Mouse (Mus musculus): ENCODE data around the gene Ptprj. TPM values are rescaled to one million over a fixed set of nuclear protein-coding genes. Genes with fewer than 3 reads are reported as not detected.

The Ptprj gene
- polyA plus RNA-seq, 1 experiment from 2014 or later, result 51.0 TPM

DNA sequence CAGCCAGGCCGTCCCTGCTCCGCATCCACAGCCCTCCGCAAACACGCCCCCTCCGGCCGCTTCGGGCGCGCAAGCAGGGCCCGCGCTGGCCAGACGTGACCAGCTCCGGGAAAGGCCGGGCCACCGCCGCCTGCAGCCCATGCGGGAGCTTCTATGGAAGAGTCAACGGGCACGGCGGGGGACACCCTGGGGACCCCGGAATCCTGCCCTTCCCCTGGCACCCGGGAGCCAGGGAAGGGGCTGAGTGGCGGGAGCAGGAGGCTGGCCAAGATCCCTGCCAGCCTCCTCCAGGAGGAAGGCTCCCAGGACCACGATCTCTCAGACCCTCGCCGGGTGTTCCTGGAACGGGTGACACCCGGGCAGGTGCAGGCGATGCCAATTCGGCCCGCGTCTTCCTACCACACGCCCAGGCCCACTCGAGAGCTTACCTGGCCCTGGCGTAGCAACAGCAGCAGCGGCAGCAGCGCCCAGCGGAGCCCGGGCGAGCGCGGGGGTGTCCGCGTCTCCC is 665 bp downstream of the Ptprj start:
- POLR2A ChIA-PET, result interaction anchor here (1.3 to 2.8 kb wide), 5 partner anchors 11 to 70 kb away, joined by 3 to 9 read pairs (median 4); no protein-coding TSS in a partner anchor
- in situ Hi-C loops (cut with MboI; ENCODE audit: low pct_unique_long_range_greater_than_20kb), result loop anchor here (5.0 kb wide), 2 partner anchors 38 to 98 kb away; partner anchors contain the start of gene Nup160
- TF ChIP-seq CTCF (IDR thresholded peaks at IDR 0.05), result peak; percentile 92

DNA sequence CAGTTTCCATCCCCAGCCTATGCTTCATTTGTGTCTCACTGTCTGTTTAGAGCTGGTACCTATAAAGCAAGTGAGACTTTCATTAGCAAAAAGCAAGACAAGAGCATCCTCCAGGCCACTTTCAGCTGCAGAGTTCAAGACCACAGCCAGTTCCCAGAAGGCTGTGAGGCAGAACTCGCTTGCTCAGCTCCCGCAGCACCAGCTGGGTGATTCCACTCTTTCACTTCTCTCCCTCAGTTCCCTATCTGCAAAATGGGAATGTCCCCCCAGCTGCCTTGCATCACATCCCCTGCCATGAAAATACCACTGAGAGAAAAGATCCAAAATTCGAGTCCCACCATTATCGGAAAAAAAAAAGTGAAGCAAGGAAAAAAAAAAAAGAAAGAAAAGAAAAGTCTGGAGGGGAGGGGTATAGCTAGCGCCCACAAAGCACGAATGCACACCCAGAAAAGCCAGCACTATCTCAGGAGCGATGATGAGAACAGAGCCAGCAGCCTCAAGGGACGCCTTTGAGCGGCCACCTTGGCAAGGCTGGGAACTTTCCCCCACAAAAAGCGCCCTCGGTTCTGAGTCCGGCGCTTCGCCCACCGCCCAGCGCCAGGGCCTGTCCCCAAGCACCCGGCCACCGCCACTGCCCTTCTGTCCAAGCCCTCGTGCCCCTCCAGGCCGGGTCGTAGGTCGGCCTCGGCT is 1.3 kb downstream of the Ptprj start:
- ChIA-PET CTCF (interaction anchor here (0.6 to 2.3 kb wide), 6 partner anchors 9 to 106 kb away, joined by 3 to 7 read pairs (median 3); no protein-coding TSS in a partner anchor), POLR2A (interaction anchor here (0.7 to 2.8 kb wide), 6 partner anchors 10 to 69 kb away, joined by 3 to 9 read pairs (median 4); no protein-coding TSS in a partner anchor)
- no peaks in the 10 kb centered on the region for H3K27me3 ChIP-seq

More for the DNA sequence above, 665 bp downstream of the Ptprj start:
- CTCF ChIA-PET, result interaction anchor here (0.9 to 2.3 kb wide), 4 partner anchors 10 to 97 kb away, joined by 3 to 7 read pairs (median 4); no protein-coding TSS in a partner anchor
- ATAC-seq, result peak; percentile 51
- H3K27me3 ChIP-seq, result no peaks in the 10 kb centered on the region
- no peak for DNase-seq (ENCODE audit: low read depth, low spot score)

DNA sequence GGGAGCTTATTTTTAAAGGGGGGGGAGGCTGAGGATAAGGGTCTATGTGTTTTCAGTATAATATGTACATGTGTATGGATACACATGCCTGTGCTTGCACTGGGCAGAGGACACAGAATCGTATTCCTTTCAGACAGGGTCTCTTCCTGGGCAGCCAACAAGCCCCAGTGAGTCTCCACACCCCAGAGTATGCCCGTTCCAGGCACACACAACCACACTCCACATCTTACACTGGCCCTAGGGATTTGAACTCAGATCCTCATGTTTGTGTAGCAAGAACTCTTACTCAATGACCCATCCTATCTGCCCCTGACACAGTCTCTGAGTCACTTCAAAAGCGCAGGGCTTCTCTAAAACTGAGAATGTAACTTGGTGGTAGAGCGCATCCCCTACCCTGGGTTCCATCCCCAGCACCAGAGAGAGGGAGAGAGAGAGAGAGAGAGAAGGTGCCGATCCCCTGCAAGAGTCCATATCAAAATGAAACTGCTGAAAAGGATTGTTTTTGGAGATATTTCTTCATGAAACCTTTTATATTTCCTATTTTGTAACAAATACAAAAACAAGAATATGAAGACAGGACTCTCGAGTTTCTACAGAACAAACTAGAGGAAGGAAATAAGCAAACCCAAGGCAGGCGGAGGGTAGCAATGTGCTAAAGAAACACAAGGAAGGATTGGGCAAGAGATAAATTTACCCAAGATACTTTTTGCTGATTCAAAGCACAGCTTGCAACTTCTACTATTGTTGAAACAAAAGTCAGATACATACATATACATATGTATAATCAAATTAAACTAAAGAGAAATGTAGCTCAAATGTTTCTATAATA is 2.8 kb downstream of the Ptprj start:
- ChIA-PET CTCF (interaction anchor here (1.1 to 2.3 kb wide), 3 partner anchors 11 to 71 kb away, joined by 3 to 7 read pairs (median 3); no protein-coding TSS in a partner anchor), POLR2A (interaction anchor here (2.8 kb wide), 1 partner anchor 12 kb away, joined by 9 read pairs; no protein-coding TSS in a partner anchor)
- ATAC-seq (no peak), DNase-seq (ENCODE audit: low read depth, low spot score) (no peak)
- H3K27me3 ChIP-seq, result no peaks in the 10 kb centered on the region
- no peak for TF ChIP-seq CTCF (IDR thresholded peaks at IDR 0.05)
- in situ Hi-C loops (cut with MboI; ENCODE audit: low pct_unique_long_range_greater_than_20kb), result no loop called here

More for the DNA sequence above, 1.3 kb downstream of the Ptprj start:
- in situ Hi-C loops (cut with MboI; ENCODE audit: low pct_unique_long_range_greater_than_20kb), result no loop called here
- TF ChIP-seq CTCF (IDR thresholded peaks at IDR 0.05), result no peak
- ATAC-seq, result no peak
- no peak for DNase-seq (ENCODE audit: low read depth, low spot score)

- no peaks in the 10 kb centered on the region for H3K27me3 ChIP-seq
- in situ Hi-C loops (cut with MboI; ENCODE audit: low pct_unique_long_range_greater_than_20kb), result no loop called here
- no peak for TF ChIP-seq CTCF (IDR thresholded peaks at IDR 0.05)
- no peak for ATAC-seq
- ChIA-PET POLR2A (no interaction called here), CTCF (interaction anchor here (1.1 kb wide), 1 partner anchor 15 kb away, joined by 3 read pairs; no protein-coding TSS in a partner anchor)
- no peak for DNase-seq (ENCODE audit: low read depth, low spot score)
Observed at GRCm38 (mm10) chr2:90576936-90577335, 3.5 kb downstream of the Ptprj start.

DNA sequence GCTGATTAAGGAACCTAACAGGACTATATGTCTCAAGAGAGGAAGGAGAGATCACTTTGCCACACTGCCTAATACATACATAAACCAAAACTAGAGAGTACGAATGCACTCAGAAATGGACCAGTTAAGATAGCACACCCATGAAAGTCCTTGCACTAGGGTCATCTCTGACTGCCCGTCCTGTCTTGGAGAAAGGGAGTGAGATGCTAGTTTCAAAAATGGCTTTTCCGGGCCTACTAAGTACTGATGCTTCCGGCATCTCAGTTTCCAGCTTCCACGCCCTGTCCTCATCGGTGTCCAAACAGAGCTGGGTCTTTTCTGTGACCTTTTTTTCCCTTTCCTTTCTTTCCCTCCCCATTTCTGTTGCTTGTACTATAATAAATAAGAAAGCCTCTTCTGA is 4.0 kb downstream of the Ptprj start:
- POLR2A ChIA-PET, result no interaction called here
- in situ Hi-C loops (cut with MboI; ENCODE audit: low pct_unique_long_range_greater_than_20kb), result no loop called here
- CTCF ChIA-PET, result interaction anchor here (1.1 kb wide), 1 partner anchor 14 kb away, joined by 3 read pairs; no protein-coding TSS in a partner anchor
- TF ChIP-seq CTCF (IDR thresholded peaks at IDR 0.05), result no peak
- DNase-seq (ENCODE audit: low read depth, low spot score) (no peak), ATAC-seq (no peak)
- H3K27me3 ChIP-seq, result no peaks in the 10 kb centered on the region

- no peak for DNase-seq (ENCODE audit: low read depth, low spot score)
- in situ Hi-C loops (cut with MboI; ENCODE audit: low pct_unique_long_range_greater_than_20kb), result no loop called here
- no peaks in the 10 kb centered on the region for H3K27me3 ChIP-seq
- ChIA-PET POLR2A (no interaction called here), CTCF (interaction anchor here (1.2 kb wide), 1 partner anchor 49 kb away, joined by 4 read pairs; no protein-coding TSS in a partner anchor)
- ATAC-seq, result no peak
- TF ChIP-seq CTCF (IDR thresholded peaks at IDR 0.05), result no peak
Observed at GRCm38 (mm10) chr2:90575713-90576112, 4.7 kb downstream of the Ptprj start.

DNA sequence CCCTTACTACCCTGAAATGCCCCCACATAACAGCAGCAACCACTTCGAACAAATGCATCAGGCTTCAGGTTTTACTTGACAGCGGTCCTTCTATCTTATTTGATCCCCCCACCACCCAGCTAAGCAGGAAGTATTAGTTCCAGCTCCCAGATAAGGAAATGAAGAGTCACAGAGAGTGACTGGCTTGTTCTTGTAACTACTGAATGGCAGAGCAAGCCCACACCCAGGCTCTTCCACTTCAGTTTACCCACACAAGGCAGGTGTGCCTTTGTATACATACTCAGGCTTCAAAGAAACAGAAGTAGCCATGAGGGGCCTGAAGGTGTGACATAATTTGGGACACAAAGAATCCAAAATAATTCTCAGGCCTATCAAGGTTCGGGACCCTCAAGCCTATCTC is 5.3 kb downstream of the Ptprj start:
- no peak for DNase-seq (ENCODE audit: low read depth, low spot score)
- TF ChIP-seq CTCF (IDR thresholded peaks at IDR 0.05), result no peak
- ChIA-PET POLR2A (no interaction called here), CTCF (interaction anchor here (1.2 kb wide), 1 partner anchor 50 kb away, joined by 4 read pairs; no protein-coding TSS in a partner anchor)
- no peaks in the 10 kb centered on the region for H3K27me3 ChIP-seq
- ATAC-seq, result no peak
- in situ Hi-C loops (cut with MboI; ENCODE audit: low pct_unique_long_range_greater_than_20kb), result no loop called here

DNA sequence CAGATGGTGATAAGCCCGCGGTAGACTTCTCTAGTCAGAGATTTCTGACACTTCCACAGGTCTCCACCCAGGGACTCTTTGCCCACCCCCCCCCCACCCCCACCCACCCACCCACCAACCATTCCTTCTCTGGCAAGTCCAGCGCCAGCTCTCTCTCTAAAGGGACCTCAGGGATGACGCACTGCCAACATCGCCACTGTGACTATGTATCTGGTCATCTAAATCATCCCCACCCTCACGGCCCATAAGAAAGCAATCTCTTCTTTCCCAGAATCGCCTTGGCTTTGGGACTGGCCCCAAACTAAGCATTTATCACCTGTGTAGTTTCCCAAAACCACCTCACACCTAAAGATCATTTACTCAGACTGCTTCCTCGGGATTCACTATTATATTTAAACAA is 5.9 kb downstream of the Ptprj start:
- ChIA-PET CTCF (interaction anchor here (1.2 kb wide), 1 partner anchor 50 kb away, joined by 4 read pairs; no protein-coding TSS in a partner anchor), POLR2A (no interaction called here)
- in situ Hi-C loops (cut with MboI; ENCODE audit: low pct_unique_long_range_greater_than_20kb), result no loop called here
- ATAC-seq, result no peak
- H3K27me3 ChIP-seq, result no peaks in the 10 kb centered on the region
- TF ChIP-seq CTCF (IDR thresholded peaks at IDR 0.05), result no peak
- DNase-seq (ENCODE audit: low read depth, low spot score), result no peak

- in situ Hi-C loops (cut with MboI; ENCODE audit: low pct_unique_long_range_greater_than_20kb), result no loop called here
- TF ChIP-seq CTCF (IDR thresholded peaks at IDR 0.05), result no peak
- no peak for ATAC-seq
- CTCF ChIA-PET, result interaction anchor here (0.6 to 0.7 kb wide), 2 partner anchors 30 to 580 kb away, joined by 3 read pairs; no protein-coding TSS in a partner anchor
- H3K27me3 ChIP-seq, result no peaks in the 10 kb centered on the region
- POLR2A ChIA-PET, result no interaction called here
- no peak for DNase-seq (ENCODE audit: low read depth, low spot score)
Observed at GRCm38 (mm10) chr2:90573640-90574526, 6.6 kb downstream of the Ptprj start.

Data from Patski (cell line).